Mouse (Mus musculus) liver, postnatal 0 days (tissue): Measurements from ENCODE around the gene Kcnip1.

Experiments
- CTCF ChIP-seq: sonication (generic); IDR thresholded peaks from 2 replicates; pipeline ENCODE4 v1.5.1; 2016; ENCODE audit warnings: antibody characterized with exemption, low read depth
- EP300 ChIP-seq: IDR thresholded peaks from 2 replicates; pipeline ENCODE4 v1.6.1; 2016; ENCODE audit warnings: antibody characterized with exemption, low read depth, mild to moderate bottlenecking

DNA sequence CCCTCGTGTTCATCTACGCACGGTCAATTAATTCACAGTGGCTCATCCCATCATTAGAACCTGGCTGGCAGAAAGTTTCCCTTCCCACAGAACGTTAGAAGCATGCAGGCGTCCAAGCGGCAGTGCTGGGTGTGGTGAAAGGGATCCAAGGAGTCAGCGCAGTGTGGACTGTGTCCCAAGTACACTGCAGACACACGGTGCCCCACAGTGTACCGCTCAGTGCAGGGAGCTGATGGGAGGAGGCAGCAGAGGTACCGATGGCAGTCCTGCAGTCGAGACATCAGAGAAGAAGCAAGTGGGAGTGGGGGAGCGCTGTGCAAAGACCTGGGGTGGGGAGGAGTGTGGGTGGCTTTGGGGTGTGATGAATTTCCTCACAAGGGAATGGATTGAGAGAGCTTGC, 78.7 kb downstream of the Kcnip1 start:
- no peak for TF ChIP-seq CTCF
- no peak for TF ChIP-seq EP300
